Mouse (Mus musculus) thymus, adult 18-20 months (tissue): ENCODE measurements at regions not wholly inside any gene's neighbourhood (a gene's known extent, or its start where the extent isn't known, plus 50 kb on each side); places are given as distances from the start of the nearest gene placed in this dataset.

Experiments used
- DNase-seq, 2 experiments: peaks; one replicate each; pipeline ENCODE4 v3.0.0; 2022; ENCODE audit warnings: mixed read lengths in 2 of 2

GRCm38 (mm10) chr1:88623040-88623439, 79.0 kb downstream of the Arl4c start:
- no peak for DNase-seq

GRCm38 (mm10) chr1:88622356-88622755, 79.7 kb downstream of the Arl4c start:
- DNase-seq: peak; percentile 53 to 80

DNA sequence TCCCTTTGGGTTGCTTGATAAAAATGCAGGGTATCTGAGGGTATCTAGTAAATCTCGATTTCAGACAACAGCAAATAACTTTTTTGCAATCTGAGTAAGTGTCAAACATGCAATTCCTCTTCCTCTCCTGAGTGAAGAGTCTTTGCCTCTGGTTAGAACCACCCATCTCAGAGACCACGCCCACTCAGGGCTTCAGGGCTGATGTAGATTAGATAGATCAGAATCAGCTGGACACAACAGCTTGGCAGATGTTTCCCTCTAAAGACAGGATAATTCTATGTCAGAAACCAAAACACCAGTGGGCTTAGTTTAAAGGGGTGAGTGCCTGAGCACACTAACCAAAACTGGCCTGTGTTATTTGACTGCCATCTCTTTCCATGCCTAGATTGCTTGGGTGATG, 80.8 kb downstream of the Arl4c start:
- no peak for DNase-seq

DNA sequence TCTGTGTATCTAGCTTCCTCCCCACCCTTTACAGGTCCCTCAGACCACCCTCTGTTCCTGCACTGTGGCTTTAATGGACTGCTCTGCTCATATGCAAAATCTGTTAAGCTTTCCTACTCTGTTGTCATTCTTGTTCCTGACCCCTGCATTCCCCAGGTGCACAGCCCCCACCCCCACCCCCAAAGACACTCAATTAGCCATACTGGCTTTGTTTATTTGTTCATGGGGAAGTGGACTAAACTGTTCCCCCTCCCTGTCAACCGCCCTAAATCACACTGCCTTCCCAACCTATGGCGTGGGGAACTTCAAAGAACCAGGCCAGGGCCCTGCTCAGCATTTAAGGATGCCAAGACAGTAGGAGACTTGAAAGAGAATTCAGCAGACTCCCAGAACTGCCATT, 89.0 kb downstream of the Arl4c start:
- no peak for DNase-seq

GRCm38 (mm10) chr1:88611241-88611640, 90.8 kb downstream of the Arl4c start:
- DNase-seq: no peak

DNA sequence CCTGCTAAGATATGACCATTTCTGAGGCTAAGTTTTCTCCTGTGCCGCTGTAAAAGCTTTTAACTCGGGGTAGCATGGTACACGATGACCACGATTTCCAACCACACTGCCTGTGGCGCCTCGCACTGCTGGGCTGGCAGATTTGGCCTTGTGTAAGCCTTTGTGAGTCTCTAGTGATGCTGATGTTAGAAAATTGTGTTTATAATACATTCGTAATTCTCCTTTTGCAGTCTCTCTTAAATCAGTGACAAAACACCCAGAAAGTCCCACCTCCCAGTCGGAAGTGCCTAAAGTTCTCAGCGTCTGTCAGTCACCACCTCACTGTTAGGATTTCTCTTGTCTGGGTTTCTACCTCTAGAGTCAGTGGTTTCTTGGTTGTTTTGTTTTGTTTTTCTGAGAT, 91.2 kb downstream of the Arl4c start:
- no peak for DNase-seq

GRCm38 (mm10) chr1:88608826-88609225, 93.2 kb downstream of the Arl4c start:
- no peak for DNase-seq

DNA sequence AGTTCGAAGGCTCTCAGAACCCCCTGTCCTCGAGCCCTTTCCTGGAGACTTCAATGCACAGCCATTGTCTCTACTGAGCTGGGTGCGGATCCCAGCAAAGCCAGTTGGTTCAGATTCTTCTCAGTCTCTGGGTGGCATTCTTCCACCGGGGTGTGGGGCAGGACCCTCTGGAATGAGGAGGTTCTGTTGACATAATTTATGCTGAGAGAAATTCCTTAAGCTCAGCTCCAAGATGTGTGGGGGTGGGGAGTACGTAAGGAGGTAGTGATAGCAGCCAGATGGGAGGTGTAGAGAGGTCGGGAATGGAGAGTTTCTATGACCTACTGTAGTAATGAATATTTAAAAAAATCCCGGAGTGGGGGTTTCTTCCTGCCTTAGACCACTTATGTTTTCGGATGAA, 93.8 kb downstream of the Arl4c start:
- no peak for DNase-seq

GRCm38 (mm10) chr1:88605616-88606190, 95.8 kb upstream of the Glrp1 start:
- no peak for DNase-seq

GRCm38 (mm10) chr1:88602241-88602640, 92.4 kb upstream of the Glrp1 start:
- DNase-seq: no peak

DNA sequence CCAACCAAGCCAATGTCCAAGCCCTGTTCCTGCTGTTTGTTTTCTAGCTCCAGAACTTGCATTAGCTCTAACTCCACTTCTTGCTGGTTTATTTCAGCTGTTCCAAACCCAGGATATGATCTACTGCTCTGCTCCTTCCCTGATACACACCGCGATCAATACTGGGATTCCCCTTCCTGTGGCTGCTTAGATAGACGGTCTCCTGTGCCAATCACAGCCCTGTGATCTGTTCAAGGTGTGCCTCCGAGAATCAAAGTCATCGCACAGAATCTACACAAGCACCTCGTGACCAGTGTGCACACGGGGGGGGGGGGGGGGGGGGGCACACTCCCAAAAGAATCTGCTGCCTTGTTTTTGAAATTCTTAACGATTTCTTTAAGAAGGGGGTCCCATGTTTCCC, 91.9 kb upstream of the Glrp1 start:
- no peak for DNase-seq

DNA sequence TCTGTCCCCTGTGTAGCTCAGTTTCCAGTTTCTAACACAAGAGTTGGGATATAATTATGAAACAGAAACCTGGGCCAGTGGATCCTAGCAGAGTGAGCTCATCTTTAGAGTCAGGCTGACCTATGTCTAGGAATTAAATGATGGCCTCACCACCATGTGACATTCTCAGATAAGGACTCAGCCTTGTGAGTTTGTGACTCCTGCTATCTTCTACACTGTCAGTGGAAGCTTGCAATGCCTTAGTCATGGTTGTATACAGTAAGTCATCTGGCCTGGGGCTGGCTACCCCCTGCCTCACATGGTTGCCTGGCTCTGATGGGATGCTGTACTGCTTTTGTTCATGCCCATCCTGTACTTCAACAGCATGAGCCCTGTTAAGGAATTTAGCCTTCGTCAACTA, 90.3 kb upstream of the Glrp1 start:
- DNase-seq: no peak

- no peak for DNase-seq
Observed at GRCm38 (mm10) chr1:88594484-88595254, 84.8 kb upstream of the Glrp1 start.

- no peak for DNase-seq
Observed at GRCm38 (mm10) chr1:88592036-88592435, 82.2 kb upstream of the Glrp1 start.

- no peak for DNase-seq
Observed at GRCm38 (mm10) chr1:88590802-88591380, 81.0 kb upstream of the Glrp1 start.

DNA sequence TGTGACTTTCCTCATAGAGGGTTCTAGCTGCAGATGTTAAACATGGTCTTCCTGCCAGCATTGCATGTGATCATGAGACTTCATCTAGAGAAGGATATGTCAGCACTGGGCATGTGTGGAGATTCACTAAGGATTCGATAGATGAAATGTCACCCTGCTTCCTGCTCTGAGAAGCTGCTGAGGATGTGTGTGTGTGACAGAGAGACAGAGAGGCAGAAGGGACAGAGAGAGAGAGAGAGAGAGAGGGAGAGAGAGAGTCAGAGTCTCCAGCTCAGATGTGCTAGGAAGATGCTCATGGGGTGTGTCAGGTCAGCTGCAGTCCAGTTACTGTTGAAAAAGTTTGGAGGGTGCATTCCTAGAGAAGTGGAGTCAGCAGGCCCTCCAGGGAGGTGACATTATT, 78.9 kb upstream of the Glrp1 start:
- DNase-seq: no peak

GRCm38 (mm10) chr1:88586823-88587820, 77.3 kb upstream of the Glrp1 start:
- DNase-seq: peak in 1 of 2 experiments; percentile 39

DNA sequence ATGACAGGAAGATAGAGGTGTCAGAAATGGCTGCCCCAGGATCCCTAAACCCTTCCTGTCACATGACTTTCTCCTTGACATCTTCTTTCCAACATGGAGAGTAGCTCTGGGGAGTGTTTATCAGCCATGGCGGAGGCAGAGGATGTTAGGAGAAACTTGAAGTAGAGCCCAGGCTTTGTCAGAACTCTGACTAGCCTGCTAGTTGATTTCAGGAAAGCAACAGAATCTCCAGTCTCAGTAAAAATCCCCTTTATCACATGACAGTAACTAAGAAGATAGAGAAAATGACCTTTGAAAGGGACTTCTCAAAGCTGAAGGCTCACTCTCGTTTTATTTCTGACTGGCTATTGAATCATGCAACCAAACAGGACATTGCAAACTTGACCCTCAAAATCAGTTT, 76.3 kb upstream of the Glrp1 start:
- no peak for DNase-seq

GRCm38 (mm10) chr1:88584515-88585033, 74.7 kb upstream of the Glrp1 start:
- DNase-seq: no peak

DNA sequence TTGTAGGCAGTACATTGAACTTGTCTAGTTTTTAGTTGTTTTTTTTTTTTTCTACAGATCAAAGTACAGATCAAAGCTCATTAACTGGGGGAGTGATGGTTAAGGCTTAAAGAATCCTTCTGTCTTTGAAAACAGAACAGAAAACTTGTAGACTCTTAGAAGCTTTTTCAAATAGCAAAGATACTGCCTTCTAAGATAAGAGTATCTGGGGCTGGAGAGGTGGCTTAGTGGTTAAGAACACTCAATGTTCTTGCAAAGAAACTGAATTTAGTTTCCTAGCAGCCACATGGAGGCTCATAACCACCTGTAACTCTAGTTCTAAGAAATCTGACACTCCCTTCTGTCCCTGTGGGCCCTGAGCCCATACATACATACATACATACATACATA, 68.4 kb upstream of the Glrp1 start:
- no peak for DNase-seq

GRCm38 (mm10) chr1:88577498-88578230, 67.8 kb upstream of the Glrp1 start:
- no peak for DNase-seq
